Comparison of ENCODE assay signal across 26 mouse cellular contexts in the genomic region with DNA sequence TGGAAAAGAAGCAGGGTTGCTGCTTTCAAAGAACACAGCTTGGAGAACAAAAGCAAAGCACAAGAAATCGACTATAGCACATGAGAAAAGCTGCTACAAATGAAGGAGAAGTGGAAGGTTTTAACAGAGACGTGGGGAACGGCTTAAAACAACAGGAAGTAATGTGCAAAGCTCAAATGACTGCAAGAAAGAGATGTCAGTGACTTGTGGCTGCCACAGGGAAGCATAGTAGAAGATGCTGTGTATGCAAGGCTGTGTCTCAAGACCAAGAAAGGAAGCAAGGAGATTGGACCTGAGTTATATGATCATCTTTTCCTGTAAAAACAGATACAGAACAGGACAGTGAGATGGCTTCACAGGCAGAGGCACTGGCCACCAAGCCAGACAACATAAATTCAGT.
A peak's percentile ranks its signal among the peaks of the same experiment; 100 is the strongest.
DNase-seq lines count a peak whose midpoint lies in the region; ATAC-seq lines count a peak whose summit lies in the region.
"Had no signal": no experiment of that assay in that cellular context is flagged by ENCODE, and none has a peak within 500 bp of the region (broad histone marks: within the 10 kb centered on the region; RNA-seq: fewer than 3 reads in every experiment).

No protein-coding gene starts in this region.

- no peaks in the 10 kb centered on the region for H3K36me3 ChIP-seq in limb, embryonic 12.5 days
- H3K36me3 ChIP-seq in limb, embryonic 10.5 days, result no peaks in the 10 kb centered on the region
- H3K36me3 ChIP-seq in midbrain, embryonic 13.5 days, result no peaks in the 10 kb centered on the region
- H3K36me3 ChIP-seq: forebrain, embryonic 10.5 days; forebrain, embryonic 15.5 days; hindbrain, embryonic 13.5 days had no signal

- no peak for DNase-seq in limb, embryonic 10.5 days (ENCODE audit: low spot score)
- no peak for DNase-seq in urinary bladder, postnatal 10 days (ENCODE audit: low spot score)
- DNase-seq in heart, adult 18-20 months, result no peak
- DNase-seq: adrenal gland, adult 2 months; adrenal gland, postnatal 36 days; cerebellum, adult 8-10 months; cerebellum, postnatal 25 days; gastrocnemius, postnatal 25 days; heart, postnatal 14 days; kidney, adult 8-10 months; liver, postnatal 0 days; lung, postnatal 36 days; spleen, adult 18-20 months; thymus, postnatal 14 days had no signal

- peaks cover 5% of the 10 kb centered on the region; the same call in 1 of the 2 replicates for H3K9me3 ChIP-seq in limb, embryonic 12.5 days
- H3K9me3 ChIP-seq in limb, embryonic 10.5 days (replicated peaks), result no peaks in the 10 kb centered on the region
- peaks cover 4% of the 10 kb centered on the region; the same call in 1 of the 2 replicates for H3K9me3 ChIP-seq in midbrain, embryonic 13.5 days
- H3K9me3 ChIP-seq: forebrain, embryonic 15.5 days had no signal

- H3K4me3 ChIP-seq in limb, embryonic 12.5 days (replicated peaks), result no peak overlapping the region
- H3K4me3 ChIP-seq in limb, embryonic 10.5 days, result no peak overlapping the region
- H3K4me3 ChIP-seq in midbrain, embryonic 13.5 days (replicated peaks), result no peak overlapping the region
- H3K4me3 ChIP-seq: forebrain, embryonic 10.5 days; forebrain, embryonic 15.5 days; hindbrain, embryonic 13.5 days had no signal

- ATAC-seq in limb, embryonic 12.5 days (ENCODE audit: insufficient number of reproducible peaks, insufficient read depth, low FRiP score, low TSS enrichment, low read depth), result no peak
- peak; percentile 66 for ATAC-seq in common myeloid progenitor, adult 5-6 weeks (replicated peaks; ENCODE audit: low read depth, poor library complexity, severe bottlenecking)
- peak; percentile 70 for ATAC-seq in granulocyte monocyte progenitor cell, adult 5-6 weeks (replicated peaks; ENCODE audit: poor library complexity, severe bottlenecking)
- no peak for ATAC-seq in midbrain, embryonic 13.5 days
- ATAC-seq: activated CD4-positive, CD25-positive, alpha-beta regulatory T cell, adult 4 months; forebrain, embryonic 15.5 days; intestine, embryonic 16.5 days; liver, postnatal 0 days; midbrain, embryonic 16.5 days had no signal

- WGBS in limb, embryonic 12.5 days, result 44% methylated on average over 3 of the region's 3 CpGs
- WGBS in limb, embryonic 10.5 days, result 74% methylated on average over 3 of the region's 3 CpGs
- WGBS in midbrain, embryonic 13.5 days, result 68% methylated on average over 3 of the region's 3 CpGs

- H3K9ac ChIP-seq in limb, embryonic 12.5 days (replicated peaks), result no peak overlapping the region
- no peak overlapping the region for H3K9ac ChIP-seq in midbrain, embryonic 13.5 days (replicated peaks)
- H3K9ac ChIP-seq: forebrain, embryonic 15.5 days; hindbrain, embryonic 13.5 days; liver, postnatal 0 days had no signal

- H3K27me3 ChIP-seq in limb, embryonic 12.5 days, result no peaks in the 10 kb centered on the region
- H3K27me3 ChIP-seq in limb, embryonic 10.5 days (ENCODE audit: low read depth, poor library complexity, severe bottlenecking), result no peaks in the 10 kb centered on the region
- H3K27me3 ChIP-seq in midbrain, embryonic 13.5 days, result no peaks in the 10 kb centered on the region
- H3K27me3 ChIP-seq: CH12.LX; forebrain, embryonic 15.5 days; hindbrain, embryonic 13.5 days had no signal

- 0 out of 2 replicates have a peak overlapping the region, but pooled peaks have one; percentile 2 for H3K27ac ChIP-seq in limb, embryonic 12.5 days
- H3K27ac ChIP-seq in limb, embryonic 10.5 days, result no peak overlapping the region
- no peak overlapping the region for H3K27ac ChIP-seq in midbrain, embryonic 13.5 days
- H3K27ac ChIP-seq: forebrain, embryonic 10.5 days; forebrain, embryonic 15.5 days; hindbrain, embryonic 13.5 days had no signal

- H3K4me2 ChIP-seq in limb, embryonic 12.5 days, result no peak overlapping the region
- H3K4me2 ChIP-seq in midbrain, embryonic 13.5 days (replicated peaks), result no peak overlapping the region
- H3K4me2 ChIP-seq: forebrain, embryonic 15.5 days; hindbrain, embryonic 13.5 days; liver, embryonic 11.5 days had no signal

- peaks cover 9% of the 10 kb centered on the region for H3K4me1 ChIP-seq in limb, embryonic 12.5 days (replicated peaks)
- peaks cover 3% of the 10 kb centered on the region; the same call in 1 of the 2 replicates for H3K4me1 ChIP-seq in limb, embryonic 10.5 days
- H3K4me1 ChIP-seq in midbrain, embryonic 13.5 days (replicated peaks), result peaks cover 4% of the 10 kb centered on the region; the same call in 1 of the 2 replicates
- H3K4me1 ChIP-seq: forebrain, embryonic 15.5 days; hindbrain, embryonic 13.5 days had no signal

Comparison
In these comparisons a context has a peak if more than half of its experiments do, and no peak if none do; other contexts are left out.
1. ATAC-seq: peak in common myeloid progenitor, adult 5-6 weeks (single experiment) and granulocyte monocyte progenitor cell, adult 5-6 weeks (single experiment); none in limb, embryonic 12.5 days (single experiment) and midbrain, embryonic 13.5 days (single experiment).